Mouse (Mus musculus) bone marrow macrophage, adult 2 months (primary cell): ENCODE measurements around the gene Fzd2.

ENCODE experiments used
- CTCF ChIP-seq: IDR thresholded peaks from 2 replicates; pipeline ENCODE4 v1.5.1; 2012; ENCODE audit warnings: low read depth, mild to moderate bottlenecking, low read length, moderate library complexity
- POLR2A ChIP-seq: IDR thresholded peaks from 2 replicates; pipeline ENCODE4 v1.6.1; 2012; ENCODE audit warnings: mild to moderate bottlenecking, low read depth, low read length, borderline replicate concordance

GRCm38 (mm10) chr11:102580034-102580330 lies 24.2 kb upstream of the Fzd2 start:
- TF ChIP-seq CTCF (no peak), POLR2A (no peak)
